Mouse (Mus musculus): Measurements from ENCODE around the gene Pdyn.

Gene Pdyn

GRCm38 (mm10) chr2:129654233-129654950 is 45.3 kb downstream of the Pdyn start:
- no peak for DNase-seq (ENCODE audit: low spot score in 2 of 2)

- no peak for DNase-seq (ENCODE audit: low spot score in 2 of 2)
Observed at GRCm38 (mm10) chr2:129653632-129654031, 46.0 kb downstream of the Pdyn start.

GRCm38 (mm10) chr2:129652616-129653015 is 47.0 kb downstream of the Pdyn start:
- no peak for DNase-seq (ENCODE audit: low spot score in 2 of 2)

Data from urinary bladder, adult 18-20 months (tissue).